Mouse (Mus musculus) layer of hippocampus, postnatal 25 days (tissue): ENCODE measurements around the gene Cenpb. TPM values are rescaled to one million over a fixed set of nuclear protein-coding genes. Genes with fewer than 3 reads are reported as not detected.

Experiments
- total RNA-seq, 2 experiments: library from RNA; stranded (reverse); gene quantifications; 2 replicates each; pipeline ENCODE4 v1.2.3; 2021

Cenpb gene
- total RNA-seq, 2 experiments from 2014 or later, result 84.8 to 92.4 TPM

Other genes starting within 250 kb of the Cenpb start
- 10 to 100 TPM; 64.8 to 70.0 TPM for gene Gfra4, start 137.0 kb downstream of the Cenpb start, total RNA-seq
- gene Adam33, start 116.3 kb downstream of the Cenpb start, total RNA-seq, result 1 to 10 TPM in 1 of 2 experiments, under 1 TPM in 1; 0.94 to 1.1 TPM
- under 1 TPM; 0.22 to 0.31 TPM for gene Siglec1, start 93.3 kb downstream of the Cenpb start, total RNA-seq
- gene Hspa12b, start 52.8 kb downstream of the Cenpb start, total RNA-seq, result 1 to 10 TPM; 6.5 to 8.6 TPM
- not detected for gene Gm11037, start 46.6 kb downstream of the Cenpb start, total RNA-seq
- 10 to 100 TPM; 55.5 to 66.7 TPM for gene 1700037H04Rik, start 20.0 kb downstream of the Cenpb start, total RNA-seq
- gene Cdc25b, start 6.9 kb upstream of the Cenpb start, total RNA-seq, result 10 to 100 TPM; 15.4 to 26.6 TPM
- gene Spef1, start 7.2 kb upstream of the Cenpb start, total RNA-seq, result 10 to 100 TPM; 11.2 to 12.4 TPM
- 10 to 100 TPM; 23.8 to 27.3 TPM for gene Ap5s1, start 27.0 kb upstream of the Cenpb start, total RNA-seq
- gene Mavs, start 54.0 kb upstream of the Cenpb start, total RNA-seq, result 1 to 10 TPM; 6.8 to 7.8 TPM
- gene Pank2, start 82.4 kb upstream of the Cenpb start, total RNA-seq, result 10 to 100 TPM; 55.7 to 63.8 TPM
- 10 to 100 TPM; 28.2 to 30.5 TPM for gene Rnf24, start 172.8 kb upstream of the Cenpb start, total RNA-seq